Mouse (Mus musculus) embryonic facial prominence, embryonic 11.5 days (tissue): ENCODE results near the gene Nkx1-2. TPM values are rescaled to one million over a fixed set of nuclear protein-coding genes. Genes with fewer than 3 reads are reported as not detected.
A peak's percentile ranks its signal among the peaks of the same experiment; 100 is the strongest.

Experiments
- ATAC-seq: fragments of 200-750 bp; cut with Nextera tagmentation; replicated peaks from 2 replicates; pipeline ENCODE4 v1.8.0; 2017; ENCODE audit warnings: low read depth; ENCODE audit not compliant: insufficient number of reproducible peaks, low FRiP score, low TSS enrichment
- DNase-seq: peaks from one replicate; pipeline ENCODE4 v3.0.0-alpha.2; 2015; ENCODE audit warnings: low spot score
- H3K27ac ChIP-seq: fragments of 300-500 bp; sonication (generic); replicated peaks from 2 replicates; pipeline ENCODE4 v1.5.1; 2014; ENCODE audit warnings: mild to moderate bottlenecking, low read depth, low read length, control low read depth
- H3K27me3 ChIP-seq: fragments of 300-500 bp; sonication (generic); 2 replicates; pipeline ENCODE4 v1.6.1; 2014; ENCODE audit warnings: mild to moderate bottlenecking, low read length, moderate library complexity, mixed read lengths; ENCODE audit not compliant: control insufficient read depth, insufficient read depth
- H3K36me3 ChIP-seq: fragments of 300-500 bp; sonication (generic); replicated peaks from 2 replicates; pipeline ENCODE4 v1.6.1; 2014; ENCODE audit warnings: low read depth, mild to moderate bottlenecking, low read length, moderate library complexity, mixed read lengths; ENCODE audit not compliant: control insufficient read depth, insufficient read depth
- H3K4me1 ChIP-seq: fragments of 300-500 bp; sonication (generic); 2 replicates; pipeline ENCODE4 v1.6.1; 2014; ENCODE audit warnings: low read length, mixed read lengths; ENCODE audit not compliant: control insufficient read depth, insufficient read depth
- H3K4me2 ChIP-seq: fragments of 300-500 bp; sonication (generic); 2 replicates; pipeline ENCODE4 v1.6.1; 2014; ENCODE audit warnings: low read depth, mild to moderate bottlenecking, control low read depth, low read length, moderate library complexity
- H3K4me3 ChIP-seq: fragments of 300-500 bp; sonication (generic); 2 replicates; pipeline ENCODE4 v1.5.1; 2014; ENCODE audit warnings: low read depth, low read length, control low read depth
- H3K9ac ChIP-seq: fragments of 300-500 bp; sonication (generic); replicated peaks from 2 replicates; pipeline ENCODE4 v1.6.1; 2014; ENCODE audit warnings: mild to moderate bottlenecking, control low read depth, low read length
- H3K9me3 ChIP-seq: fragments of 300-500 bp; sonication (generic); replicated peaks from 2 replicates; pipeline ENCODE4 v1.6.1; 2016; ENCODE audit warnings: mild to moderate bottlenecking, low read length, inconsistent platforms, mixed read lengths; ENCODE audit not compliant: control insufficient read depth
- WGBS: fragments of 180-500 bp; shearing (Covaris S2); extraction: QIAGEN DNeasy Blood & Tissue Kit; methylation state at CpG from one replicate; pipeline ENCODE4 v1.1.7; 2014; 5-methylcytosine and 5-hydroxymethylcytosine counted together
- polyA plus RNA-seq: library from polyadenylated mRNA; unstranded; fragments of >200 nt; fragmentation: Nextera tagmentation; extraction: Ambion mirVana; gene quantifications from 2 replicates; pipeline ENCODE4 v1.2.1, GENCODE M21; 2014

Nkx1-2 gene
- 0.81 TPM in 1 of 2 replicates, not detected in the other for polyA plus RNA-seq

DNA sequence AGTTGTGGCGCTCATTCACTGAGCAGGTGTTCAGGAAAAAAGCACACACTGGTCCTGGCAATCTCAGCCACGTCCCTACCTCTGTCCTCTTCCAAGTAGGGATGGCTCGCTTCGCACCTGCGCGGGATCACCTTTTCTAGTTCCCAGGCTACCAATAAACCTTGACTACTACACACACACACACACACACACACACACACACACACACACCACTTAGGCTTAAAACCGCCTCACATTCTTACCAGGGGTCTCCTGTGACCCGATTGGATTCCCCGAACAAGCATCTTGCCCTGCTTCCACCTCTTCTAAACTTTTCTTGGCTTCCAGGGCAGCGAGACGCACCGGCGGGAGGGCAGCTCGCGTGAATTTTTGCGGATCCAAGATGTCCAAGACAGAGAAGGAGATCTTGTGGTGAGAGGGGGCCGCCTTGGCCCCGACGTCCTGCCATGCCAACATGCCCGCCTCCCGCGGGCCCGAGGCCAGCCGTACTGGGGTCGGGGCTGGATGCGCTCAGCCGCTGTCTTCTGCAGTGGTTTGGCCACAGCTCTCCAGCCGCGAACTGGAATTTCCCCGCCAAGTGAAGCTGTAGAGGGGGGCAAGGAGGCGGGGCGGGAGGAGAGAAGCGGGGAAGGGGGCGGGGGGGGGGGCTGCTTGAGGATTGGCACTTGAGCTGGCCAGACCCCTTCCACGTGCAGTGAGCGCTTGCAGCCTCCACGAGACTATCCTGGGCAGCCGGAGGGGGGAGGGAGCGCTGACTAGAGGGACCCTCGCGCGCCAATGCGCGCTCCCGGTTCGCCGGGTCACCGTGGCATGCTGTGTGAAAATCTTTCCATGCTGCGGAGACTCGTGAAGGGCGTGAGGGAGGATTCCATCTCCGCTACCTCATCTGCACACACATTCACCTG lies at the start of gene Nkx1-2:
Nkx1-2 (minus strand) TSS at position 567 of the 905 bp plus-strand sequence.
- DNase-seq (peak; percentile 24), ATAC-seq (no peak)
- Histone ChIP-seq H3K36me3 (no peaks in the 10 kb centered on the region), H3K9ac (no peak within 1 kb of the TSS), H3K27me3 (peaks cover 70% of the 10 kb centered on the region), H3K4me1 (no peaks in the 10 kb centered on the region; the same call in 1 of the 2 replicates), H3K4me2 (peak within 1 kb of the TSS; percentile 42), H3K4me3 (peak within 1 kb of the TSS; percentile 20), H3K27ac (no peak within 1 kb of the TSS), H3K9me3 (no peaks in the 10 kb centered on the region)
- WGBS = under 1% methylated on average over 52 of the region's 52 CpGs

DNA sequence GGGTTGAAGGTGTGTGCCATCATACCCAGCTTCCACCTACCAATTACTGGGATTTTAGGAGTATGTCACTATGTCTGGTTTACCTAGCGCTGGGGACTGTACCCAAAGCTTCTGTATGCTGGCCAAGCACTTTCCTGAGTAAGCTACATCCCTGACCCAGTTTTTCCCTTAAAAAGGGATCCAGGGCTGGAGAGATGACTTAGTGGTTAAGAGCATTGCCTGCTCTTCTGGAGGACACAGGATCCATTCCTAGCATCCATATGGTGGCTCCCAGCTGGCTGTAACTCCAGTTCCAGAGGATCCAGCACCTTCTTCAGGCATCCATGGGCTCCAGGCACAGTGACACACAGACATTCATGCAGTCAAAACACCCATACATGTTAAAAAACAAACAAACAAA lies 47.1 kb upstream of the Nkx1-2 start:
- no peak overlapping the region for H3K9ac ChIP-seq
- no peaks in the 10 kb centered on the region for H3K27me3 ChIP-seq
- ATAC-seq (no peak), DNase-seq (no peak)
- WGBS = 97% methylated on average over 1 of the region's 1 CpGs
- no peak overlapping the region for H3K4me3 ChIP-seq
- H3K9me3 ChIP-seq = no peaks in the 10 kb centered on the region
- no peaks in the 10 kb centered on the region for H3K4me1 ChIP-seq
- no peaks in the 10 kb centered on the region for H3K36me3 ChIP-seq
- no peak overlapping the region for H3K27ac ChIP-seq
- no peak overlapping the region for H3K4me2 ChIP-seq

DNA sequence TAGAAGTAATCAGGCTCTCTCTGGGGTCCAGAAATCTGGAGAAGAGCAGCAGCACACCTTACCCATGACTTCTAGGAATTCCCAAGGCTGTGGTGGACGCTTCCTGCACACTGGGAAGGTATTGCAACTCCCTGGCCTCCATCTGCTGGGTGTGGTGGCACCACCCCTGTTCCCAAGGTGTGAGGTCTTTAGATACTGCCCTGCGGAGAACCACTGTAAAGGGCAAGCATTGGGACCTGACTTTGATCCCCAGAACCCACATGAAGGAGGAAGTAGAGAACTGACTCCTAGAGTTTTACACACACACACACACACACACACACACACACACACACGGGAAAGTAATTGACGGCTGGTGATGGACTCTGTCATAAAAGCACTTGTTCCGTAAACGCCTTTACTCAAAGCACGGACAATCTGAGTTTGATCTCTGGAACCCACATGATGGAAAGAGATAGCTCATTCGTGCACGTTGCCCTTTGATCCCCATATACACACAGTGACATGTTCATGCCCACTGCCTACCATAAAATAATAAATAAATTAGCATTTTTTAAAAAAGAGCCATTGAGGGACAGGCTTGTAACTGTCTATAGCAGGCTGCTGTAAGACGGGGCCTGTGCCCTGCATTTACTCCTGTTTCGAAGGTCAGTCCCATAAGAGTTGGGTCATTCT lies 45.3 kb upstream of the Nkx1-2 start:
- no peaks in the 10 kb centered on the region for H3K27me3 ChIP-seq
- H3K4me1 ChIP-seq = no peaks in the 10 kb centered on the region
- no peaks in the 10 kb centered on the region for H3K9me3 ChIP-seq
- H3K36me3 ChIP-seq = no peaks in the 10 kb centered on the region
- no peak overlapping the region for H3K4me3 ChIP-seq
- 83% methylated on average over 11 of the region's 11 CpGs for WGBS
- no peak overlapping the region for H3K9ac ChIP-seq
- DNase-seq (no peak), ATAC-seq (no peak)
- H3K4me2 ChIP-seq = no peak overlapping the region
- no peak overlapping the region for H3K27ac ChIP-seq

DNA sequence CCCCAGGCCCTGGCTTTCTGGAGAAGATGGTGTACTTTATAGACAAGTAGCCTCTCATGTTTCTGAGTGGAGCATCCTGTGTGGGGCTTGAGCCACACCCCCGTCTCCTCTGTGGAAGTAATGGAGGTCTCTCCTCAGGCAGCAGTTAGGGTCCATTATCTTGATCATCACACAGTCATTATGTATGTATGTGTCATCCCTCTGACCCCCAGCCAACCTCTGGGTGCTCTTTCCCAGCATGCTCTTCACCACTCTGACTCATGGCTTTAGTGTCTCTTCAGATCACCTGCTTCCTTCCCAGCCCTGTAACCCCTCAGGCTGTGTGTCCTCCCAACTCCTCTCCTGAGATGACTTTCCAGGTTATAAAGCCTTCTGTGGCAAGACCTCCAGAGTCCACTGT lies 42.2 kb upstream of the Nkx1-2 start:
- no peak overlapping the region for H3K9ac ChIP-seq
- H3K27ac ChIP-seq = no peak overlapping the region
- ATAC-seq (0 out of 2 replicates have a peak, but pooled peaks have one; percentile 10), DNase-seq (no peak)
- no peak overlapping the region for H3K4me3 ChIP-seq
- no peaks in the 10 kb centered on the region for H3K27me3 ChIP-seq
- no peaks in the 10 kb centered on the region for H3K36me3 ChIP-seq
- H3K9me3 ChIP-seq = no peaks in the 10 kb centered on the region
- no peaks in the 10 kb centered on the region for H3K4me1 ChIP-seq
- WGBS = 79% methylated on average over 1 of the region's 1 CpGs
- H3K4me2 ChIP-seq = no peak overlapping the region

DNA sequence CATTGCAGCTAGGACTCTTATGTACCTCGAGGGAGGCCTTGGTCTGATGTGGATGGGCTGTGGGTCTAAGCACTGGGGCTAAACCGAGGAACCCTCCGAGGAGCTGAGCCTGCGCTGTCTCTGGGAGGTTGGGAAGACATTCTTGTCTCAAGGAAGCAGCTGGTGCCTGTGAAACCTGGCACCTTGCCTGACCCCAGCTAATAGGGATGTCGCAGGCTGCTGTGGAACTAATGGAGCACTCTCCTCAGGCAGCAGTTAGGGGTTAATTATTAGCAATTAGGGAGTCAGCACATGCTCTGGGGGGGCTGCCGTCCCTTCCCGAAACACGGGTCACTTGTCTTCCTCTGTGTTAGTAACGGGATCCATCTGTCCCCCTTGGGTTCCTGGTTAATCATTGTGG lies 41.5 kb upstream of the Nkx1-2 start:
- no peaks in the 10 kb centered on the region for H3K36me3 ChIP-seq
- no peak overlapping the region for H3K4me3 ChIP-seq
- ATAC-seq (0 out of 2 replicates have a peak, but pooled peaks have one; percentile 36), DNase-seq (no peak)
- H3K4me2 ChIP-seq = no peak overlapping the region
- H3K27me3 ChIP-seq = no peaks in the 10 kb centered on the region
- WGBS = 24% methylated on average over 9 of the region's 9 CpGs
- H3K4me1 ChIP-seq = no peaks in the 10 kb centered on the region
- H3K9me3 ChIP-seq = no peaks in the 10 kb centered on the region
- H3K27ac ChIP-seq = no peak overlapping the region
- no peak overlapping the region for H3K9ac ChIP-seq

DNA sequence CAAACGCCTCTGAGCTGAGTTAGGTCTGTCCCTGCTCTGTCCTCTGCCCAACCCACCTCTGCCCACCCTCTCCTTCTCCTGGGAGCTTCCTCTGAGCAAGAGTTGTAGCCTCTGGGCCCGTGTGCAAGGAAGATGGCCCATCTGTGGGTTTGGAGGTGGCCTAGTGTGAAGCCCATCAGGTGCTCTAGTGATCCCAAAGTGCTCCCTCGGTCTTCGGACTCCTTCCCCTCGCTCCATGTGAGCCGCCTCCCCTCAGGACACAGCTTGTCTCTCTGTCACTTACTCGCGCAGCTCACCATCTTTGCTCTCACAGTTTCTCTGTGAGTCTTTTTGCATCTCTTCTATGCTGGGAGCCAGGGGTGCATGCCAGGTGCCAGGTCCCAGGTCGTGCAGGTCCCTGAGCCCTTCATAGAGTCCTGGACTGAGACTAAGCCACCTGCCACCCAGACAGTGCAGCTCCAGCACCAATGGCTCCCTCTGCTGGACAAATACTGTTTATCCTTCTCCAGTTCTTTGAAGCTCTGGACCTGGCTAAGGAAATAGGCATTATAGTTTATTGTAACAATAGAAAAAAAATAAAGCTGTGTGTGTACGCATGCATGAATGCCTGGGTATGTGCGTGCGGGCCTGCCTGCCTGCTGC lies 39.1 kb upstream of the Nkx1-2 start:
- H3K4me3 ChIP-seq = no peak overlapping the region
- no peak overlapping the region for H3K4me2 ChIP-seq
- ATAC-seq = peak; percentile 74
- no peaks in the 10 kb centered on the region; the same call in 1 of the 2 replicates for H3K27me3 ChIP-seq
- no peak overlapping the region for H3K27ac ChIP-seq
- H3K9ac ChIP-seq = no peak overlapping the region
- DNase-seq = peak; percentile 81
- no peaks in the 10 kb centered on the region for H3K4me1 ChIP-seq
- H3K36me3 ChIP-seq = no peaks in the 10 kb centered on the region
- WGBS = 55% methylated on average over 12 of the region's 12 CpGs
- H3K9me3 ChIP-seq = no peaks in the 10 kb centered on the region

DNA sequence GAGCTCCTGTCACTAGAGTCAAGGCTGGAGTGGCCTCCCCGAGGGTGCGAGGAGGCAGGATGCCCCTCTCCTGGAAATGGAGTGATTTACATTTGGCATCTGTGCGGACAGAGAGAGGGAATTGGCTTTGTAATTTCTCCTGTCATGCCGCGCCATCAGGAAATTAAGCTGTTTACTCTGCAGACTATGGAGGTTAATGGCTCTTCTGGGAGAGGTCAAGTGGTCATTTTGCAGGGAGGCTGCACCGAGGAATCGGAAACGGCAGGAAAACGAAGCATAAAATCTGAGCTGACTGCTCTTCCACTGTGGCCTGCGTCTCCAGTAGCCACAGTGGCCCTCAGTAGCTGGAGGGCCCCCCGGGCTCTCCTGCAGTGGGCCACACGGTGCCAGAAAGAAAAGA lies 37.9 kb upstream of the Nkx1-2 start:
- no peak overlapping the region for H3K4me3 ChIP-seq
- WGBS = 17% methylated on average over 12 of the region's 12 CpGs
- DNase-seq = no peak
- no peaks in the 10 kb centered on the region; the same call in 1 of the 2 replicates for H3K27me3 ChIP-seq
- H3K27ac ChIP-seq = no peak overlapping the region
- no peaks in the 10 kb centered on the region for H3K9me3 ChIP-seq
- no peak overlapping the region for H3K9ac ChIP-seq
- H3K4me1 ChIP-seq = no peaks in the 10 kb centered on the region
- no peak for ATAC-seq
- H3K4me2 ChIP-seq = no peak overlapping the region
- H3K36me3 ChIP-seq = no peaks in the 10 kb centered on the region
